Mouse (Mus musculus): Measurements from ENCODE around the gene Tigit.

Tigit gene

DNA sequence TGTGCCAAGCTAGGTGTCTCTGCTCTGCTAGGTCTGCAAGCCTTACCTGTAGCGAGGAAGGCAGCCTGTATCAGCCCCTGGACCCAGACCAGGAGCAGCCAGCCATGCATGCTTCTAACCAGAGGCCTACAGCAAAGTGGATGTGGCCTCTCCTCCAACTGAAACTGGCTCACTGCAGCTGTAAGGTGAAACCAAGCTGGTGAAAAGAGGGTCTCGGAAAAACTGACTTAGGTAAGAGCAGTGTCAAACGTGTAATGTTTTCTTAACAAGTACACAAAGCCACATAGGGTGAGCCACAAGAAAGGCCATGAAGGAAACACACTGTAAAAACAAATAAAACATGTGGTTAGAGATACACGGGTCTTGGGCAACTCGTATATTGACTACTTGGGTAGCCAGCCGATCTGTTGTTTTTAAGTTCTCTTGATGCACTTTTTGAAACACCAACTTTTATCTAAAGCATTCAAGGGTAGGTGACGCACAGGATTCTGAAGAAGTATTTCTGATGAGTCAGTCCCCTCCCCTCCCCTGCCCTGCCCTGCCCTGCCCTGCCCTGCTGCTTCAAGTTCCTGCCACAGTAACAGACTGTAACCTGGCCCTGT lies at the start of gene Tigit:
TSS of gene Tigit (minus strand) at position 169 of the 602 bp plus-strand sequence.
- DNase-seq (ENCODE audit: low spot score in 2 of 2): no peak

DNA sequence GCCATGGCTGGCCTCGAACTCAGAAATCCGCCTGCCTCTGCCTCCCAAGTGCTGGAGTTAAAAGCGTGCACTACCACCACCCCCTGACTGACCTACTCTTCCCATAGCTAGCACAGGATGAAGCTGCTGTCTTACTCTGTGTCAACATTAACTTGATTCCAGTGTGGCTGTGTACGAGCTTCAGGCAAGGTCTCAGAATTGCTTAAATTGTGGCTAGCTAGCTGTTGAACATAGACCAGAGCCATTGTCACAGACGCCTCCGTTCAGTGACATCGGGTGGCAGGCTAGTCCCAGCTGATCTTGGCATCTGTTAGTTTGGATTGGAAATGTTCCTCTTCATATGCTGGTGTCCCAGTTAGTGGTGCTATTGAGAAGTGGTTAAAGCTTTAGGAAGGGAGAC lies 47.4 kb upstream of the Tigit start:
- DNase-seq (ENCODE audit: low spot score in 2 of 2): no peak

DNA sequence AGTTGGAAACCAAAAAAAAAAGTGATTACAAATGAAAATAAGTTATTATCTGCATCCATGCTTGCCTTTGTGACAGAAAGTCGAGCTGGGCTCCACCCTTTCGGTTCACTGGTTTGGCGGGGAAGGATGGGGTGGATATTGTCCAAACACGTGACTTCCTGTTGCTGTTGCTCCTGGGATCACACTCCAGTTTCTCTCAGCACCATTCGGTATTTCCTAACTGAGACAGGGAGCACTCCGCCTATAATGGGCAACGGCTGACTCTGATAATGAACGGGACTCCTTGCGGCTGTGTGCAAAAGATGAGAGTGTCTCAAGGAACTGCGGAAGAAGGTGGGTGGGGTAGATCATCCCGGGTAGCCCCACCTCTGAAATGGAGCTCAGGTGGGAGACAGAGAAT lies 46.7 kb upstream of the Tigit start:
- DNase-seq (ENCODE audit: low spot score in 2 of 2): no peak

DNA sequence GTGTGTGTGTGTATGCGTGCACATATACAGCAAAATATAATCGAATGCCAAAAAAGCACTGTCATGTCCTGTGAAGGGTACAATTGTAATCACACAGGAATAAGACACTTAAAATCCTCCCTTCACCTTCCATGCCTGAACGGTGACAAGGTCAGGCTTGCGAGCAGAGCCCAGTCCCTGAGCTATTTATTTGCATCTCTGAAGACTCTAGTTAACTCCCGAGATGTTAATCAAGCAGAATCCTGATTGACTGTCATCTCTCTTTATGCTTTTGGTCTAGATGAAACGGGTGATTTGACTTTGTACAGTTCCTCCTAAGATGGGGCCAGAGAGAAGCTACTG lies 46.2 kb upstream of the Tigit start:
- DNase-seq (ENCODE audit: low spot score in 2 of 2): no peak

DNA sequence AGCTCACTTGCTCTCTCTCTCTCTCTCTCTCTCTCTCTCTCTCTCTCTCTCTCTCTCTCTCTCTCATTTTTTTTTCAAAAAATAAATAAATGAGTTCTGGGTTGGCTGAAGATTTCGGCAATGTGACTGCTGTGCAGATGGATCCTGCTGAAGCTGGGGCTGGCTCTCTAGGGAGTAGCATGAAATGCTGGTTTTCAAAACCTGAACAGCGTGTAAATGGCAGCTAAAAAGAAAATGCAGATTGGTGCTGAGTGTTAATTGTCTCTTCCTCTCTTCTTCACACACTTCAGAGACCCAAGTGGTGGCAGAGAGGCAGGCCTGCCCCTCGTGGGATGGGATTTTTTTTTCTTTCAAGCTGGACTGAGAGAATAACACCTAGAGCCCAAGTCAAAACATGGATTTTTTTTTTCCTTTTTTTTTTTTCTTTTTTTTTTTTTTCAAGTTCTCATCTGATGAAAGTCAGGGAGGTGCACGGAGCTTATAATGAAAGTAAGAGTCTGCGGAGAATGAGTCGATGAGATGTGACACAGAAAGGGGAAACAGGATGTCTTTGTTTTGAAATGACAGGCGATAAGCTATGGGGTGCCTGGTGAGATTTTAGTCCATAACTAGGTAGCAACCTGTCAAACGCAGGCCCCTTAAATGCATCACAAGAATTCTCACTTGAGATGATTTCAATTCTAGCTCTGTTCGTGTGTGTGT lies 45.6 kb upstream of the Tigit start:
- DNase-seq (ENCODE audit: low spot score in 2 of 2): no peak

DNA sequence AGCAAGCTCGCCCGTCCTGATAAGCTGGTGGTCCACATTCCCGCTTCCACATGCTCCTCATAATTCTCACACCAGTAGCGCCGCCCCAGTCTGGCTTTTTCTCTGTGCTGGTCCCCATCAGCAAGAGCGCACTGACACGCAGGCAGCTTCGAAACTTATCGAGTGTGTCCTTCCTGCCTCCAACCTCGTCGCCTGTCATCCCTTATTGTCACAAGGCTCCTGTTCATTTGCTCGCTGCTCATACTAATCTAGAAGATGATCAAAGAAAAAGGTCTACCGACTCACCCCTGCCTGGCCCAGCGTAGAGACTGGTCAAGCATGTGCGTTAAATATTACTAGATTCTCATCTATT lies 45.1 kb upstream of the Tigit start:
- no peak for DNase-seq (ENCODE audit: low spot score in 2 of 2)

DNA sequence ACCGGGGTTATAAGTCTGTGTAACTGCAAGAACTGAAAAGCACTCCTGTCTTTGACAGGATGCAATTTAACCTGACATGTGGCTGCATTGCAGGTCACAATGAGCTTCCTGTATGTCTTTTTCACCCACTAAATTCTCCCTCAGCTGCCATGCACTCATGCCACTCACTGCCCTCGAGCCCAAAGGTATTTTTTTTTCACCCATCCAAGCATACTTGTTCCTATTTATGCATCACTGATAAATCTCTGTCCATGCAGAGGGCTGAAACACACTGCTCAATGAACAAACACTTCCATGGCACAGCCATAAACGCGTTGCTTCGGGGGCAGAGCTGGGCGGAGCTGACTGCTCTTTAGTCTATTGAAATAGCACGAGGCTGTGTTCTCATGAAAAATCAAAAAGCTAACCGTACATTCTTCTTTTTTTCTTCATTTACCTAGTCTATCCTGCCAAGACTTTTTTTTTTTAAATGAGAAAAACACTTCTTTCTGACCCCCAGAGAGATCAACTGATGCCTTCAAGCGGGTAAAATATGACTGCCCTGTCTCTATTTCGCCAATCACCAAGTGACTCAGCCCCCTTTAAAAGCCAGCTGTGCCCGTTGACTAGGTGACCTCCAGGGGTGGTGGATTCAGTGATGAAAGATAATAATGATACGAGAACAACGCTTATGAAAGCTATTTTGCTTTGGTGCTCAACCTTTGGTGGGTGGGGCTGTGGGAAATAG lies 44.6 kb upstream of the Tigit start:
- DNase-seq (ENCODE audit: low spot score in 2 of 2): no peak

DNA sequence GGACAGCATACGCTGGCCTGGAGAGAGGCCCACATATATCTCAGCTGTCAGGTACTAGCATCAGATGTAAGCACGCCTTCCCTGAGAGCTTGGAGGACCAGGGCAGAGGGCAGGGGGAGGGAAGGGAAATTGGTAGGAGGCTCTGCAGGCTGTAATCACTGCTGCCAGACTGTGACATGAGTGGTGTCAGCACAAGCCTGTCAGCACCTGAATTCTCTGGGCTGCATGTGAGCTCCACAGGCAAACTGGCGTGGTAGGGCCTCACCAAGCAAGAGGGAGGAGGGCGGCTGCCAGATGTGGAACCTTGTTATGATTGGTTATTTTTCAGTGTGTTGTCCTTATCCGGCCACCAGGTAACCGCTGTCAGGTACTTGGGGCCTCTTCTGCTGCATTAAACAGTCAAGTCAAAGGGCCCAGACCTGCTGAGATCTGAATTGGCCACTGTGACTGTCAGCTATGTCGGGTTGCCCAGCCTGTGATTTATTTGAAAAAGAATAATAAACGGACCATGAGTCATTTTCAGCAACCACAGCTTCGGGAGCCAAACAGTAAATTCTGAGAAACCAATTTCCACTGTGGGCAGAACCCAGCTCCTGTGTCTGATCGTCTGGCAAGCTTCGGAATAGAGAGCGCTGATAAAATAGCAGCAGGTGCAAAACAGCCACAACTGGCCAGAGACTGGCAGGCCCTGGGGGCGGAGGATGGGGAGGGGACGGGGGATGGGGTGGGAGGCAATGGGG lies 38.0 kb upstream of the Tigit start:
- DNase-seq (ENCODE audit: low spot score in 2 of 2): no peak

DNA sequence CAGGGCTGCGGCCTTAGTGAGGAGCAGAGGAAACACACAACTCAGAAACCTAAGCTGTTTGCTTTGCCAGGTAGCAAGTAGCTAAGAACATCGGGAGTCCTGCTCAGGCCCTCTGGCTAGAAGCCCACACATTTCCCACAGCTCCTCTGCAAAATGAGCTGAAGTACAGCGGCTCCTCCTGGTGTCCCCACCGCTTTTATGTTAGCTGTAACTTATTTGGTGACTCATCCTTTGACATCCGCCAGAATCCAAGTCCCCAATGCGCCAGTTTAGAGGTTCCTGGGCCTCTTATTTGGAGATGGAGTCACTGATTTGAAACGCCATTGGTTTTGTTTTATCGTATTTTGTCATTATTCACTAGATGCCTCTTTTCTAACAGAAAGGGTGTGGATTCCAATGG lies 36.6 kb upstream of the Tigit start:
- no peak for DNase-seq (ENCODE audit: low spot score in 2 of 2)

DNA sequence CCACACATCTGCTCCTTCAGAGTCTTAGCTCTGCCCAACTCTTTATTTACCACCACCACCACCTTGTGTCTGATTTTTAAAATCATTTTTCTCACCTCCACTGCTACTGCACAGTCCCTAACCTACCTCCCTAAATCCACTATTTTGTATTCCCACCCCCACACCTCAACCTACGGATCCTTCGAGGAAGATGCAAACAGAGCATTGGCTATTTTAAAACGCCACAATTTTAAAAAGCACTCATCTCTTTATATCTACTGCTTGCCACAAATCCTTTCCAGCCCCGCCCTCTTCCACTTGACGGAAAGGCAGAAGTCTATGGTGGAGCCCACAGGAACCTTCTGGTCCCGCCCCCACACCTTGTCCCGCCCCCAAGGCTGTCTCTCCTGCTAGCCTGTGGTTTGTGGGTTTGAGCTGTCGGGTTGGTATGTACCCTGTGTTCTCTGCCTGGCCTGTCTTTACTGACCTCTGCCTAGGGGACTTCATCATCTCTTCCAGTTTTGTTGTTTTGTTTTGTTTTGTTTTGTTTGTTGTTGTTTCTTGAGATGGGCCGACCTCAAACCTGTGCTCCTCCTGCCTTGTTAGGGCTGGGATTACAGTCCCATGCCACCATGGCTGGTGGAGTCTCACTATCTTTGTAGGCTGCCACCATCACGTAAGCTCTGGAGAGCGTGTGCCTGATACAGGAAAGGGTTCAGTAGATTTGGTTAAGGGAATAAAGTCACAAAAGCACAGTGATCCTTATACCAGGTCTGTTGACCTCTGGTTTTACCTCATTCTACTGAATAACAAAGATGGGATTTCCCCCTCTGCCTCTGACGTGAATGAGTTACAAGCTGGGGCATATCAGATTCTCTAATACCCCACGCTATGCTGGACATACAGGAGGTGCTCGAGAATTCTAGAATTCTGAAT lies 35.0 kb upstream of the Tigit start:
- peak; percentile 16 to 41 for DNase-seq (ENCODE audit: low spot score in 2 of 2)

DNA sequence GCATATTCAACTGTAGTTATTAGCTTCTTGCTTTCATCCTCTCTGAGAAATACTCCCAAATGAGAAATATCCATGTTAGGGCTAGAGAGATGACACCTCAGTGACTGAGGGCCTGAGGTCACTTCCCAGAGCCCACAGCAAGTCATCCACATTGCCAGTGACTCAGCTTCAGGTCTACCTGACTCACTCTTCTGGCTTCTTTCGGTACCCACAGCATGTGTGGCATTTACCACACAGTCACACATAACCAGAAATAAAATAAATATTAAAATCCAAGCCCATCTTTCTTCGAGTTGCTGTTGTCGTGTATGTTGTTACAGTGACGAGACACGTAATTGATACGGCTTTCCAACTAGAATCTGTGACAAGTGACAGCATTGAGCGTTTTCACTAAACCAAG lies 33.8 kb upstream of the Tigit start:
- no peak for DNase-seq (ENCODE audit: low spot score in 2 of 2)

DNA sequence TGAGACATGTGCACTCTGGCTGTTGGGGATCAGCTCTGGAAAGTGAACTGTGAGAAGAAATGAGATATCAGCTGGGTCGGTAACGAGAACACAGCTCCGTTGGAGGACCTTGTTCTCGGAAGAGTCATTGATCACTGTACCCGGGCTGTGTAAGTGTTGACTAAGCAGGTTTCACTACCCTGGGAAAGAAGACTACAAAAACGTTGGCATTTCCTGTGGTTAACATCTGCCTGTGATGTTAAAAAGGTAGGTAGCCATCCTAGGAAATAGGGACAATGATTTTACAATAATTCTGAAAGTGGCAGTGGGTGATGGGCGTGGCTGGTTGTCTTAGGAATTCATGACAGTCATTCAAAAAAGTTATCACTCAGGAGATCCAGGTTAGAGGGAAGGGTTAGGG lies 31.9 kb upstream of the Tigit start:
- DNase-seq (ENCODE audit: low spot score in 2 of 2): no peak

DNA sequence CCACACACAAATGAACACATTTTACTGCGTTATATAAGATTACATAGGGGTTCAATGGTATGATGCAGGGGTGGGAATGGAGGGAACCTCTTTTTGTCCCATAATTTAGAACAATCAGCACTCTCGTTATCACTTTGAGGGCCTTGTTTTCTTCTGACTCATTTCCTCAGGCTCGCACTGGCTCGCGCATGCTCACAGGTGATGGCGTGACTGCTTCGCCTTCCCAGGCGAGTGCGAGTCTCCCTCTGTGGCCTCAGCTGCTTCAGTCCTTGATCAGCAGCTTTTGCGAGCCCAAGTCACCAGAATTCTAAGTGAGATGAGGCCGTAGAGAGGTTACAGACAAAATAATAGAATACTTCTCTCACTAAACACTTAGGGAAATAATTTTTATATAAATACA lies 30.2 kb upstream of the Tigit start:
- DNase-seq (ENCODE audit: low spot score in 2 of 2): no peak

DNA sequence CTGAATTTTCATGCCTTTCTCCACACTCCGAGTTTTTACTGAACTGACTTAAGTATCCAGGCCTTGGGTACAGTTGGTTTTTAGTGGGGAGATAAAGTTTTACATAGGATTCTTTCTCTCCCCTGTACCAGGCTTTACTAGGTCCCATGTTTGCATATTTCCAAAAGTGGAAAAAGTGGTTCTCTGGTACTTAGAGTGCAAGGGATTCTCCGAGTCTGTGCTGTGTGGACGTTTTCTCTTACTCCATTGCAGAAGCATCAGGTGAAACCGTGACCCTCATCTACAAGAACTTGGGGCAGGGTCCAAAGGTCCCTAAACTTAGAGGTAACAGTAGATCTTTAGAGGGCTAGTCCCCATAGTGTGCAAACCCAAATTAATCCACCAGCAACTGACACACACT lies 28.7 kb upstream of the Tigit start:
- no peak for DNase-seq (ENCODE audit: low spot score in 2 of 2)

DNA sequence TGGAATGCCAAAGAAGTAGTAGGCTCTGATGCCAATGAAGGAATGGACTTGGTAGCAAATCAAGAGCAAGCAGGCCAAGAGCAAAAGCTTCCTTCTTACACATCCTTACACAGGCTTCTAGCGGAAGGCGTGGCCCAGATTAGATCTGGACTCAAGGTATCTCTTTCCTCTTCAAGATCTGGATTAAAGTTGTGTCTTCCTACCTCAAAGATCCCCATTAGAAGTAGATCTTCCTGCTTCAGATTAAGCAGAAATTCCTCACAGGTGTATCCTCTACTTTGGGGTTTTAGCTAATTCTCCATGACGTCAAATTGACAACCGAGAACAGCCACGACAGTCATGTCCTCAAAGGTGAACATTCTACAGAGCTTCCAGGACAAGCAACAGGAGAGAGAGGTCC lies 27.8 kb upstream of the Tigit start:
- DNase-seq (ENCODE audit: low spot score in 2 of 2): no peak

DNA sequence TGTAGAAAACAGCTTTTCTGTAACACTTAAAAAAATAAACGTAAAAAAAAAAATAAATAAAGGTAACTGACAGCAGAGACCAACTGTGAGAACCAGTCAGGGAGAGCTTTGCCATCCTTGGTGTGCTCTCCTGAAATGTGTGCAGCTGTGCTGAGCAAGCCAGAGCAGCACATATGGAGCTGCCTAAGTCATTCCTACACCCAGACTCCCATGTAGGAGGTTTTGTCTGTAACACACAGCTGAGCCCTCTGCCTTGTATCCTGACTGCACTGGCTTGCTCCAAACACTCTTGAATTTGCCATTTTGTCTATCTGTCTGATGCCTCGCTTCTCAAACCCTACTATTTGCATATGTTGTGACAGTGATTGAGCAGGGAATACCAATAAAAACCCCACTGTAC lies 27.0 kb upstream of the Tigit start:
- peak in 1 of 2 experiments; percentile 7 for DNase-seq (ENCODE audit: low spot score in 2 of 2)

DNA sequence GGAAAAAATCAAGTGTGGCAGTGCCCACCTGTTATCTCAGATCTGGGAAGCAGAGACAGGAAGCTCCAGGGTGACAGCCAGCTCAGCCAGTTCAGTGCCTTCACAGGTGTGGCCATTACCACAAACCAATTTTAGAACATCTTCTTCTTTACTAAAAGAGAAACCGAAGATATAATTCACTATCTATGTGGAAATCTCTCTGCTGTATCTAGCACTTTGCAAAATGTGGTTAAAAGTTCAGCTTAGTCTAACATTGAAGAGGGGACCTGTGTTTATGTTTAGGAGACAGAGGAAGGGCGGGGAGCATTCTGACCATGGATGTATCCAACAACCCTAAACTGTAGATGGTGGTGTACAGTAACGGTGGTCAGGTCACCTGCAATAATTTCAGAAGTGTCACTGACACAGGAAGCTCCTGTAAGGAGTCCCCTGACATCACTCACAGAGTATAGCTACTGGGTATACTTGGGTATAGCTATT lies 26.3 kb upstream of the Tigit start:
- DNase-seq (ENCODE audit: low spot score in 2 of 2): no peak

DNA sequence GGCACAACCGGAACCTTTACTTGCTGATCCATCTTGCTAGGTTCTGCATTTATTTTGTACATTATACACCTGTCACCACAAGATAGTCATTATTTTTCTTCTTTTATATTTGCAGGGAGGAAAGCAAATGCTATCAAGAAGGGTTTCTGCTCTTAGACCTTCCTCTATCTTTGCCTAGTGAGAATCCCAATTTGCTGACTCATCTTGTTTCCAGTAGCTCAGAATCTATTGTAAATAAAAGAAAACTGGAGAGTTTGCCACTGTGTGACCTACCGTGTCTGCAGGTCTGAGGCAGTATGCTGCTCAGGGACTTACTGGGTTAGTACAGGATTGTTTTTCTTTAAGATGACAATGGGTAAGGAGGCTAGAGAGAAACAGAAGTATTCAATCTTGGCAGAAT lies 24.0 kb upstream of the Tigit start:
- no peak for DNase-seq (ENCODE audit: low spot score in 2 of 2)

DNA sequence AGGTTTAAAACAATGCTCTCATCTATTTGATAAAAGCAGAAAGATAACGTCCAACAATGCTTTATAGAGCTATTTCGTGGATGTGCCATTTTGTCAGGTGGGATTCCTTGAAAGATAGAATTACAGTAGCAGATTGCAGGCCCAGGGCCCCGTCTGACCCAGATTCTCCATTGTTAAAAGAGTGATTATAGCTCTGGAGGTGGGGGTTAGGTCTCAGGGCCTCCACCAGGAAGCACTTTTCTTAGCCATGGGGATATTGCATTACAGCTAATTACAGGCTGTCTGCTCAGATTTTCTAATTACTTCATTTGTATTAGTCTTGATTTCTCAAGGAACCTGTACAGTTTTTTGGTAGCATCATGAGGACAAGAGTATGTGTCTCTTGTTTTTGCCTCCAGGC lies 10.5 kb upstream of the Tigit start:
- no peak for DNase-seq (ENCODE audit: low spot score in 2 of 2)

DNA sequence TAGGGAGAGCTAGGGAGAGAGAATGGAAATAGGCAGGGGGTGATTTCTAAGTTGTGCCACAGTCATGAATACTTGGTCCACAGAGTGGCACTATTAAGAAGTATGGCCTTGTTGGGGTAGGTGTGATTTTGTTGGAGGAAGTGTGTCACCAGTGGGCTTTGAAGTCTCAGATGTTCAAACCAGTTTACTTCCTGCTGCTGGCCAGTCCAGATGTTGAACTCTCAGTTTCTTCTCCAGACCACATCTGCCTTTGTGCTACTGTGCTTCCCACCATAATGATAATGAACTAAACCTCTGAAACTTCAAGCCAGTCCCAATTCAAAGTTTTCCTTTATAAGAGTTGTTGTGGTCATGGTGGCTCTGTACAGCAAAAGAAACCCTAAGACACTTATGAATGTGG lies 8.8 kb upstream of the Tigit start:
- no peak for DNase-seq (ENCODE audit: low spot score in 2 of 2)

DNA sequence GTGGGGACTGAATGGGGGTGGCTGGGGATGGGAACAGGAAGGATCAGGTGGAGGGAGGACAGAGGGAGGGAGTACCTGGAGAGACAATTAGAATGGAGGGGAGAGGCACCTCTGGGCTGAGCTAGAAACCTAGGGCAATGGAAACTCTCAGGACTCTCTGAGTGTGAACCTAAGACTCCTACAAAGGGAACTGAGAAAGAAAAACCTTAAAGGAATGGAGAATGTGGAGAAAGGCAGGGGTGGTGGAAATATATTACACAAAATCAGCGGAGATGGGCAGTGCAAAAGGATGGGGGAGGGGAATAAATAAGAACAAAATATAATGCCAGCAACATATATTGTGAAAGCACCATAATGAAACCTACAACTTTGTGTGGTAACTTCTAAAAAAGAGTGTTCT lies 8.0 kb upstream of the Tigit start:
- no peak for DNase-seq (ENCODE audit: low spot score in 2 of 2)

DNA sequence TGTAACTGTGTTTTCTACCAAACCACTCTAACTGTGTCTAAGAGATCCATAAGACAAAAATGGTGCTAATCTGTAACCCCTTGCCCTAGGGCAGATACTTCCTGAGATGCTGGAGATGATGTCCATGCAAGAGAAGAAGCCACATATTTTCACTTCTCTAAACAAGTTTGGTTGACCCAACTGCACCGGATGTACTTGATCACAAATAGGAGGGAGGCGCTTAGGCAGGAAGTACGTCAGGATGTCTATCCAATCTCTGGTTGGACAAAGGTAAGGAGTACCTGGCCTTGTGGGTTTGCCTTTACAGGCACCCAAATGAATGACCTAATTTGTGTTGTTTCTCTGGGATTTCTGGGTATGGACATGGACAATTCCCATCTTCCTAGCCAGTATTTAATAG lies 4.3 kb upstream of the Tigit start:
- no peak for DNase-seq (ENCODE audit: low spot score in 2 of 2)
